Mouse (Mus musculus): ENCODE results near the gene D3Ertd751e.

D3Ertd751e gene

GRCm38 (mm10) chr3:41742278-41742934 is at the start of gene D3Ertd751e, which contains the start of gene Sclt1:
TSS of gene D3Ertd751e (plus strand) at chr3:41742611.
TSS of gene Sclt1 (minus strand) at chr3:41742514.
- peak; percentile 94 for DNase-seq (ENCODE audit: low read depth)

- no peak for DNase-seq (ENCODE audit: low read depth)
These were observed 46.7 kb upstream of the D3Ertd751e start for GRCm38 (mm10) chr3:41695681-41696080.

GRCm38 (mm10) chr3:41741601-41742277 is 672 bp upstream of the D3Ertd751e start:
- peak; percentile 60 for DNase-seq (ENCODE audit: low read depth)

- peak; percentile 72 for DNase-seq (ENCODE audit: low read depth)
These were observed 1.0 kb downstream of the D3Ertd751e start for GRCm38 (mm10) chr3:41743436-41743835.

- peak; percentile 74 for DNase-seq (ENCODE audit: low read depth)
These were observed 12.1 kb downstream of the D3Ertd751e start for GRCm38 (mm10) chr3:41754556-41754955.

- DNase-seq (ENCODE audit: low read depth): no peak
These were observed 19.7 kb downstream of the D3Ertd751e start for GRCm38 (mm10) chr3:41762091-41762490.

GRCm38 (mm10) chr3:41812447-41812846 is 70.0 kb downstream of the D3Ertd751e start:
- DNase-seq (ENCODE audit: low read depth): no peak
